ENCODE assay signal across 12 mouse cellular contexts in genomic region chr7:126083341-126083979, GRCm38 (mm10). TPM values are rescaled to one million over a fixed set of nuclear protein-coding genes. Genes with fewer than 3 reads are reported as not detected.
DNase-seq lines count a peak whose midpoint lies in the region; ATAC-seq and TF ChIP-seq lines count a peak whose summit lies in the region.
"Had no signal": no experiment of that assay in that cellular context is flagged by ENCODE, and none has a peak within 500 bp of the region (broad histone marks: within the 10 kb centered on the region; RNA-seq: fewer than 3 reads in every experiment).

No protein-coding gene starts in this region.

- no peak for ATAC-seq in forebrain, postnatal 0 days
- no peak for ATAC-seq in forebrain, embryonic 12.5 days (ENCODE audit: low FRiP score)
- ATAC-seq: activated CD4-positive, CD25-positive, alpha-beta regulatory T cell, adult 4 months had no signal

- no peak overlapping the region for H3K4me3 ChIP-seq in forebrain, postnatal 0 days (ENCODE audit: low read depth, low read length)
- H3K4me3 ChIP-seq in forebrain, embryonic 12.5 days (replicated peaks): no peak overlapping the region
- H3K4me3 ChIP-seq in kidney, adult 2 months (ENCODE audit: insufficient read depth, low read depth, low read length): no peak overlapping the region
- H3K4me3 ChIP-seq in thymus, adult 2 months (ENCODE audit: control insufficient read depth, insufficient read depth, low read length): no peak overlapping the region

- no peak overlapping the region for H3K9ac ChIP-seq in forebrain, postnatal 0 days
- no peak overlapping the region for H3K9ac ChIP-seq in forebrain, embryonic 12.5 days

- peak; percentile 67 for TF ChIP-seq CTCF in forebrain, postnatal 0 days (IDR thresholded peaks at IDR 0.05; ENCODE audit: low read depth)
- no peak for TF ChIP-seq CTCF in kidney, adult 2 months (conservative IDR thresholded peaks at IDR 0.05; ENCODE audit: insufficient read depth, insufficient read length, low read depth, low read length)
- no peak for TF ChIP-seq CTCF in thymus, adult 2 months (IDR thresholded peaks at IDR 0.05; ENCODE audit: borderline replicate concordance, control insufficient read depth, extremely low read depth, insufficient read depth, low read length, poor library complexity)

- H3K4me1 ChIP-seq in forebrain, postnatal 0 days (ENCODE audit: insufficient read depth): no peaks in the 10 kb centered on the region
- peaks cover 45% of the 10 kb centered on the region for H3K4me1 ChIP-seq in forebrain, embryonic 12.5 days
- H3K4me1 ChIP-seq in kidney, adult 2 months (ENCODE audit: control insufficient read depth, insufficient read depth, low read length): 0 out of 2 replicates have a peak, but pooled peaks cover 5% of the 10 kb centered on the region
- peaks cover 7% of the 10 kb centered on the region for H3K4me1 ChIP-seq in thymus, adult 2 months (replicated peaks; ENCODE audit: control insufficient read depth, insufficient read depth, low read length)

- no peak overlapping the region for H3K4me2 ChIP-seq in forebrain, postnatal 0 days (ENCODE audit: low read depth)
- H3K4me2 ChIP-seq in forebrain, embryonic 12.5 days: no peak overlapping the region

- WGBS in forebrain, postnatal 0 days: 10% methylated on average over 9 of the region's 9 CpGs
- 20% methylated on average over 9 of the region's 9 CpGs for WGBS in forebrain, embryonic 12.5 days
- WGBS in kidney, adult 2 months: 13% methylated on average over 9 of the region's 9 CpGs
- 9% methylated on average over 9 of the region's 9 CpGs for WGBS in thymus, adult 2 months

- peaks cover 16% of the 10 kb centered on the region; the same call in 1 of the 2 replicates for H3K27me3 ChIP-seq in forebrain, postnatal 0 days (ENCODE audit: insufficient read depth, low read length)
- peaks cover 83% of the 10 kb centered on the region for H3K27me3 ChIP-seq in forebrain, embryonic 12.5 days
- no peaks in the 10 kb centered on the region for H3K27me3 ChIP-seq in kidney, adult 2 months (replicated peaks; ENCODE audit: control insufficient read depth, insufficient read depth, low read length)
- peaks cover 15% of the 10 kb centered on the region; the same call in 1 of the 2 replicates for H3K27me3 ChIP-seq in thymus, adult 2 months (ENCODE audit: control insufficient read depth, insufficient read depth, low read length)

- H3K27ac ChIP-seq in forebrain, postnatal 0 days (ENCODE audit: low read depth, low read length): no peak overlapping the region
- no peak overlapping the region for H3K27ac ChIP-seq in forebrain, embryonic 12.5 days
- H3K27ac ChIP-seq in kidney, adult 2 months (ENCODE audit: insufficient read depth, low read depth, low read length): no peak overlapping the region
- no peak overlapping the region for H3K27ac ChIP-seq in thymus, adult 2 months (ENCODE audit: control insufficient read depth, insufficient read depth, low read length)
- H3K27ac ChIP-seq: forebrain, embryonic 10.5 days had no signal

- TF ChIP-seq POLR2A in kidney, adult 2 months (IDR thresholded peaks at IDR 0.05; ENCODE audit: low read depth, low read length): no peak
- TF ChIP-seq POLR2A in thymus, adult 2 months (IDR thresholded peaks at IDR 0.05; ENCODE audit: control insufficient read depth, extremely low read depth, insufficient read depth, low read length, poor library complexity): no peak

- no peaks in the 10 kb centered on the region for H3K36me3 ChIP-seq in forebrain, postnatal 0 days (ENCODE audit: insufficient read depth)
- H3K36me3 ChIP-seq in forebrain, embryonic 12.5 days (replicated peaks): no peaks in the 10 kb centered on the region
- H3K36me3 ChIP-seq in kidney, adult 2 months (ENCODE audit: control insufficient read depth, insufficient read depth, low read length): no peaks in the 10 kb centered on the region
- H3K36me3 ChIP-seq in thymus, adult 2 months (ENCODE audit: control insufficient read depth, insufficient read depth, low read length): no peaks in the 10 kb centered on the region
- H3K36me3 ChIP-seq: forebrain, embryonic 10.5 days had no signal

- DNase-seq in forebrain, postnatal 0 days: peak; percentile 50
- DNase-seq in kidney, adult 2 months: peak; percentile 23
- DNase-seq in kidney, postnatal 25 days: no peak
- peak; percentile 34 for DNase-seq in retina, postnatal 1 day
- no peak for DNase-seq in retina, embryonic 14.5 days (ENCODE audit: low spot score)
- DNase-seq in lung, postnatal 36 days: peak; percentile 34
- DNase-seq in thymus, adult 2 months: no peak
- DNase-seq: thymus, postnatal 14 days had no signal

- H3K9me3 ChIP-seq in forebrain, postnatal 0 days (ENCODE audit: low read length): no peaks in the 10 kb centered on the region
- H3K9me3 ChIP-seq in forebrain, embryonic 12.5 days: no peaks in the 10 kb centered on the region
- H3K9me3 ChIP-seq: forebrain, embryonic 10.5 days had no signal

RNA-seq across cellular contexts. Expression of gene Gsg1l, which starts 1.2 kb away (rescaled TPM):
- total RNA-seq in forebrain, postnatal 0 days (2014; rRNA removed): 16.4 and 20.0 TPM in 2 replicates
- polyA plus RNA-seq in forebrain, postnatal 0 days (2015; fragmentation: Nextera tagmentation; extraction: Ambion mirVana): 10.3 and 10.7 TPM in 2 replicates
- polyA plus RNA-seq in forebrain, embryonic 12.5 days (2016; fragmentation: Nextera tagmentation; extraction: Ambion mirVana): 1.9 and 2.3 TPM in 2 replicates
- 0.33 and 0.45 TPM in 2 replicates for polyA plus RNA-seq in kidney, adult 2 months (2012; rRNA removed)
- polyA plus RNA-seq in thymus, adult 2 months (2012; rRNA removed): 0.18 and 0.94 TPM in 2 replicates
- total RNA-seq: granulocyte monocyte progenitor cell, adult 5-6 weeks had no signal
- polyA plus RNA-seq: activated CD4-positive, CD25-positive, alpha-beta regulatory T cell, adult 4 months had no signal

Comparison
In these comparisons a context has a peak if more than half of its experiments do, and no peak if none do; other contexts are left out.
1. DNase-seq: peak in forebrain, postnatal 0 days (single experiment), kidney, adult 2 months (single experiment), retina, postnatal 1 day (single experiment) and lung, postnatal 36 days (single experiment); none in kidney, postnatal 25 days (0 of 2), retina, embryonic 14.5 days (single experiment) and thymus, adult 2 months (single experiment).